Mouse (Mus musculus): Measurements from ENCODE around the gene Eefsec.

The Eefsec gene

DNA sequence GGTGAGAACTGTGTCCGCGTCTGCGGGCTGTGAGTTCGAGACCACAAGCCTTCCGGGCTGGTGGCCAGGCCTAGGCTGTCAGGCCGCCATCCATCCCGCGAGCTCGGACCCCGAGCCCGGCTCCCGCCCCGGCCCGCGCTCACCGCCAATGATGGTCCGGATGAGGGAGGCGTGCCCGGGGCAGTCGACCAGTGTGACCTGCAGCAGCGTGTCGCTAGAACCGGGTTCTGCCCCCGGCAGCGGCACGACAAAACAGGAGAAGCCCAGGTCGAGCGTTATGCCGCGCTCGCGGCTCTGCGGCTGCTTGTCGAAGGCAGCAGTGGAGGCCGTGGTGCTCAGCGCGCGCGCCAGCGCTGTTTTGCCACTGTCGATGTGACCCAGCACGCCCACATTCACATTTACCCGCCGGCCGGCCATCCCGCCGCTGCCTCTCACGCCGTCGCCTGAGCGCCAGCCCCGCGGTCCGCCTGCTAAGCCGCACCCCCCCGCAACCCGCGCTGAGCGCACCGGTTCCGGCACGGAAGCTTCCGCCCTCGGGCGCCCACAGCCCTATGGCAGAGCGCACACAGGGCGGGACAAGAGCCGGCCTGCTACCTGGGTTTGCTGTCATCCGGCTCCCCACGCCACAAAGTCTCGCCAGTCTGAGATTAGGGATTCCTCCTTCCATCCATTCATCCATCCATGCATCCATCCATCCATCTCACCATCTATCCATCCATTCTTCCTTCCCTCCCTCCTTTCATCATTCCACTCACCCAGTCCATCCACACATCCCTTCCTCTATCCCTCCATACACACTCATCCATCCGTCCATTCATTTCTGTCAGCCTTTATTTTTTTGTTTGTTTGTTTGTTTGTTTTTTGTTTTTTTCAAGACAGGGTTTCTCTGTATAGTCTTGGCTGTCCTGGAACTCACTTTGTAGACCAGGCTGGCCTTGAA is at the start of gene Eefsec:
Gene Eefsec, minus strand, starts transcription at position 477 of the 940 bp plus-strand sequence.
- peak; percentile 82 to 90 for DNase-seq (ENCODE audit: low spot score in 2 of 2)

DNA sequence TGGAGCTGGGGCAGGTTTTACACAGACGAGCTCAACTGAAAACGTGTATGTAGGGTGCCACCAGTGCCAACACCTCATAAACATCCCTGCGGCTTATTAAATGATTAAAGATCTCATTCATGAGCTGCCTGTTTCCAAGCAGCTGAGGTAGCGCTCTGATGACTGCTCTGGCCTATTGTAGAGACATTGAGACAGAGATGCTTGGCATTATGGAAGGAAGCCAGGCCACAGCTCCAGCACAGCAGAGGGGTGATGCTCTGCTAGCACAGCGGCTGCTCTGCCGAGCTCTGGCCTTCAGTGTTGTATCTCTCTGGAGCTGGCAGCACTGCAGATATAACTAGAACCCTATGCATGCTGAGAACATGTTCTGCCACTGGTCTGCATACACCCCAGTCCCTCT is 47.4 kb upstream of the Eefsec start:
- no peak for DNase-seq (ENCODE audit: low spot score in 2 of 2)

DNA sequence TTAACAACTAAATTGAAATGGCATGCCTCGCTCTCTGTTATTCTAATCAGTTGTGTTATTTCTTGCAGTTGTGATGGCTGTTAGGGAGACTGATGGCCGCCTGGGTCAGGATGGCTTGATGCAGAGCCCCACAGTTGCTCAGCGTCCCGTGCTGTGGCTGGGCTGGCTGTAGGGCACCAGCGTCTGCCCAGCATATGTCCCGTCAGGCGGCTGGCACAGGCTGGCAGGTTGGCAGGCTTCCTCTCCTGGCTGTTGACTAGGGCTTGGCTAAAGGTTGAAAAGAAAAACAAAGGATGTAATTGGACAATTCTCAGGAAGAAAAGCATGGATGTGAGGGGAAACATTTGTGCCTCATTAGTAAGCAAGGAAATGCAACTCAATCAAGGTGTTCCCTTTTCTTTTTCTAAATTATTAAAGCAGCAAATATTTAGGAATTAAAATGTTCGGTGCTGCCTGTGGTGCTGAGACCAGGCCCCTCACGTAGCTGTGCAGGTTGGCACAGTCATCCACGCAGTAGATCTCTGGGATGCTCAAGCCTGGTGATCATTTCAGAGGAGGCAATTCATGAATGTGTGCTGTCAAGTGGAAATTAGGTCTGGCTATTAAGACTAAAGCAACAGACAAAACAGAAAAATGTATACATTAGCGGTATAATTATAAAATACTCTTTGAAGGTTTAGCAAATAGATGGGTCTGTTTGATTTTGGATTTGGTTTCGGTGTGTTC is 44.5 kb upstream of the Eefsec start:
- DNase-seq (ENCODE audit: low spot score in 2 of 2): no peak

DNA sequence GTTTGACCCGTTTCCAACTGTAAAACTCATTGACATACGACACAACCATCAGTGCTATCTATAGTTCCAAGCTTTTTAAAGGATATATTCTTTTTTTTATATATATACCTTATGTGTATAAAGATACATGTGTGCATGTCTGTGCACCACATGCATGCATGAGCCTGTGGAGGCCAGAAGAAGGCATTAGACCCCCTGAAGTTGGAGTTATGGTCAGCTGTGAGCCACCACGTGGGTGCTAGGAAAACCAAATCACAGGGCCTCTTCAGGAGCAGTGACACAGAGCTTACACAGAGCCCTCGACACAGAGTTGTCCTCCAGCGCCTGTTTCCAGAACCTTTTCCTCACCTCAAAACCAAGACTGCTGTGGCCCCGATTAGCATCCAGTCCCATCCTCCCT is 43.5 kb upstream of the Eefsec start:
- no peak for DNase-seq (ENCODE audit: low spot score in 2 of 2)

DNA sequence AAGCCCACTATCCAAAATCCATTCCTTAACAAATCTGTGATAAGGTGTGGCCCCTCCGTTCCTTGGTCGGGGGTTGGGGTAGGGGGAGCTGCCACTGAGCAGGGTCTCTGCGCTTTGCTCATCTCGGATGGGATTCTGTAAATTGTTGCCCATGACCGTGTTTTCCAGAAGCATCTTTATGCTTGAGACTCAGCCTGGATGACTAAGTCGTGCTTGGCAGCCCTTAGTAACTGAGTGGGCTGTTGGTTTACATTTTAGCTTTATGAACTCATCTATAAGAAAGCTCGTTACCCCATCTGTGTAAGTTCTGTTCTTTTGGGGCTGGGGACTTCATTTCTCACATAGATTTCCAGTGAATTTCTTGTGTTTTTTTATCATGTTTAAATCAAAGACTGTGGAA is 42.7 kb upstream of the Eefsec start:
- DNase-seq (ENCODE audit: low spot score in 2 of 2): no peak

DNA sequence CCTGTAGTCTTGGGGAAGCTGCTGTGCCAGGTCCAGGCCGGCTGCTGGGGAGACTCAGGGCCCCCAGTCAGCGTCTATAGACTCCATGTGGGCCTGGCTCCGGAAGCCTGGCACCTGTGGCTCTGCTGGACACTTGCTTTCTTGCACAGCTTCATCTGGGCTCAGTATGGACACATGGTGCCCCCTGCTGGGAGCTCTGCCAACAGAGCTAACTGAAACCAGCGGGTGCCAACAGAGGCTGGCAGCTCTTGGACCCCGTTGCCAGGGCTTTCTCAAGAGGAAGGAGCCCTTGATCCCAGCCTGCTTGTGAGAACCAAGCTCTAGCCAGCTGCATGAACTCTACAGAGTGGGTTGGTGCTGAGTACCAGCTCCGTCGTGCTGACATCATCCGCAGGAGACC is 40.6 kb upstream of the Eefsec start:
- peak; percentile 32 to 72 for DNase-seq (ENCODE audit: low spot score in 2 of 2)

DNA sequence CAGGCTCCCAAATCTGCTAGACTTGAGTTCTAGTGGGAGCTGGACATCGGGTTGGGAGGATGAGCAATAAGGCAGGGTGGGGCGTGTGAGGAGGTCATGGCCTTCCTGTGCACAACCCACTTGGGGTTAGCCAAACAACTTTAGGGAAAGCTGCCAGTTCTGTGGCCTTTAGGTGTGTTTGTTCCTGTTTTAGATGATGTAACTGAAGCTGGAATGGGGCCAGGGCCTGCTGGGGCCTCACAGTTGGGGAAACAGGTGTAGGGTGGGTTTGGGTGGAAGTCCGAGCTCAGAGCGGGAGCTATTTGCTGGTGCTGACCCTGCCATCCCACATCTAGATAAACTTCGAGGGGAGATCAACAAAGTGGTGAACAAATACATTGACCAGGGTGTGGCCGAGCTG is 39.0 kb upstream of the Eefsec start:
- no peak for DNase-seq (ENCODE audit: low spot score in 2 of 2)

DNA sequence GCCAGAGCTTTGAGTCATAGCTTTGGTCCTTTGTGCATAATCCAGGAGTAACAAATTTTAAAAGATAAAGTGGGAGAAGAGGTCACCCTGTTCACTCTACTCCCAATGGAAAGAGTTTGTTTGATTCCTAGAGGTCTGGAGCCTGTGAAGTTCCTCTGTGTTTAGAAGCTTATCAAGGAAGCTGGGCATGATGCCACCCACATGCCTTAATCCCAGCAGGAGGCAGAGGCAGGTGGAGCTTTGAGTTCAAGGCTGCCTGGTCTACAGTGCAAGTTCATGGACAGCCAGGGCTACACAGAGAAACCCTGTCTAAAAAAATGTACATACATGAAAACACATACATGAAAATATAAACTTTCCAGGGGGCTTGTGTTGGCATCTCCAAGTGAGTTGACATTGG is 37.6 kb upstream of the Eefsec start:
- no peak for DNase-seq (ENCODE audit: low spot score in 2 of 2)

DNA sequence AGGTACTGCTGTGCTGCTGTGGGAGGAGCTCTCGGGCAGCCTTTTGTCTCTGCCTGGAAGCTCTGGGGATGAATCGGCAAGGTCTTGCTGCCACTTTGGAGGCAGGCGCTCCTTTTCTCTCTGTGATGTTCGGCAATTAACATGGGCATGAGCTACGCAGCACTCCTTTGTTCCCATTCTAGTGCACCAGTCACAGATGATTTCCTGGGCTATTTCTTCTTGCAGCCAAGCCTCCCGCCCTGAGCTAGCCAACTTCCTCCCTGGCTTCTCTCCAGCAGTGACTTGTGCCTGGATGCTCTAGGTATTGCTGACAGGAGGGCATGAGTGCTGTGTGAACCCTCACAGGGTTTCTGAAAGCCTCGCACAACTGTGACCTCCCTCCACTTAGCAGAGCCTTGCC is 36.8 kb upstream of the Eefsec start:
- no peak for DNase-seq (ENCODE audit: low spot score in 2 of 2)

DNA sequence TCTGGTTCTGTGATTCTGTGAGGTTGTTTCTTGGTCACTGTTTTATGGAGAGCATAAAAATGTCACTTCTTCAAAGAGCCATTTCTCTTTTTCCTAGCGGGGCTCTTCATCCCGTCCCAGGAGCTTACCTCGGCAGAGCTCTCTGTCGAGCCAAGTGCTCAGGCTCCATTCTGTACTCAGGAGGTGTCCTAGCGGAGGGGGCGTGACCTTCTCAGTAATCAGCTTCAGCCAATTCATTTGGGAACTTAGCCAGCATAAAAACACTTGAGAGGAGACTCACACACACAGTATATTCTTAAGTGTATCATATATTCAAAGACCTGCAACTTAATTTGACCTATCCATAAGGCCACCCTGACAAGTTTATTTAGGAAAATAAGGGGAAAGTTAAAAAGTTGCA is 34.1 kb upstream of the Eefsec start:
- DNase-seq (ENCODE audit: low spot score in 2 of 2): no peak

DNA sequence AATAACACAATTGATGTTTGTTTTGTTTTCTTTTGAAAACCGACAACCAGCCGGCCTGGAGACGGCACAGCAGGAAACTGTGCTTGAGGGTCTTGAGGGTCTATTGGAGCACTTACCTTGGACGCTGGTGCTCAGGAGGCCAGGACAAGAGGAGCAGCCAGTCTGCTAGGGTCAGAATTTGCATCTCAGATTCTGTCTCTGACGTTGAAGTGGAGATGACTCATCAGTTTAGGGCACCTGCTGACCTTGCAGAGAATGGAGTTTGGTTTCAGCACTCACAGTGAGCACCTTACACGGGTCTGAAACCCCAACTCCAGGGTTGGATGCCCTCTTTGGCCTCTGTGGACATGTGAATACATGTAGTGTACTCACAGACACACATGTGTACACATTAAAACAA is 23.5 kb upstream of the Eefsec start:
- DNase-seq (ENCODE audit: low spot score in 2 of 2): no peak

DNA sequence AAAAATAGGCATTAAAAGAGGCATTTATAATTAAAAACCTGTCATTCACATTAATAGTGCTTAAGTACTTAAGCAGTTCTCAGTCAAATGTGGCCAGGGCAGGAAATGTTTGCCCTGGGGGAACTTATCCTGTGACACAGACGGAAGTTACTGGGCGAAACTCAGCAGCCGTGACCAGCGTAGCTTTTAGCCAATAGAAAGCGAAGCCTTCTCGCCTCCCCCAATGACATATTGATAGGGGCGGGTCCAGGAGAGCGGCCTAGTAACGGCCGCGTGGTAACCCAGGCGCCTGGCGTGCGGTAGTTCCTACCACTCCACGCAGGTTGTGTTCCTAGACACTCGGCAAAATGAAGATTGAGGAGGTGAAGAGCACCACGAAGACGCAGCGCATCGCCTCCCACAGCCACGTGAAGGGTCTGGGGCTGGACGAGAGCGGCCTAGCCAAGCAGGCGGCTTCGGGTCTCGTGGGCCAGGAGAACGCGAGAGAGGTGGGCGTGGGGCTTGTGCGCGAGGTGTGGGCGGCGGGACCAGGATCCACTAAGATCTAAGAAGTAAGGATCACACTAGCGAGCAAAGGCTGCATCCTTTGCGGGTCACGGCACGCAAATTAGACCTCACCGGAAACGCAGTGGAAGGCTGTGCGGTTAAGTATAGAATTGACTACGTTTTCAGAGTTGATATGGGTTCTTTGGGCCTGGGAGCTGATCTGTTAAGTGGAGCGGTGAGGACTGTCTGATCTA is 19.0 kb upstream of the Eefsec start, which contains the start of gene Ruvbl1:
Gene Ruvbl1, plus strand, starts transcription at position 229 of the 740 bp plus-strand sequence.
- DNase-seq (ENCODE audit: low spot score in 2 of 2): peak; percentile 90 to 91

DNA sequence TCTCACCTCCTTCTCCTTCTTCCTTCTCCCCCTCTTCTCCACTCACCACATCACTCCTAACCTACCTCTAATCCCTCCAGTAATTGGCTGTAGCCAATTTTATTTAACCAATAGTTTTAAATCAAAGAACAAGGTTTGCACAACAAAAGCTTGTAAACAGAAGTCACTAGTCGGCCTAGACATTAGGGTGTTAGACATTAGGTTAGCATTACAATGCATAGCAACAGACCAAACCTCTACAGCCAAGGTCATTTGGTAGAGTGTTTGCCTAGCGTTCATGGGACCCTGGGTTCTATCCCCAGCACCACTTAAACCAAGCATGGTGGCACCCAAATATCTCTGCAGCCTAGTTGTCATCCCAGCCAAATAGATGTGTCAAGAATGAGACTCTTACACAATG is 8.2 kb upstream of the Eefsec start:
- no peak for DNase-seq (ENCODE audit: low spot score in 2 of 2)

DNA sequence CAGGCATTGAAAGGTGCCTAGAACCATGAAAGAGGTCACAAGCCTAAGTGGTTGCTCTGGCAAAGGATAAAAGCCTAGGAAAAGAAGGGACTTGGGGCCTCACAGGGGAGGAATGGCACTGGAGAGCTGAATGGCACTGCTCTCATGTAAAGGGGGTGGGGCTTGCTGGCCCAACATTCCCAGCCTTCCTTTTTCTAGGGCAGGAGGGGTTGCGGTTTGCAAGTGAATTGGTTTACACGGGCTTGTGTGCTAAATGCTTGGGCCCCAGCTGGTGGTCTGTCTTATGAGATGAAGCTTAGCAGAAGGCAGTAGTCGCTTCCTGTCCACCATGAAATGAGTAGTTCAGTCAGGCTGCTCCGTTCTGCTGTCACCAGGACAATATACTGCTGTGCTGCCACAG is 1.1 kb upstream of the Eefsec start:
- no peak for DNase-seq (ENCODE audit: low spot score in 2 of 2)

DNA sequence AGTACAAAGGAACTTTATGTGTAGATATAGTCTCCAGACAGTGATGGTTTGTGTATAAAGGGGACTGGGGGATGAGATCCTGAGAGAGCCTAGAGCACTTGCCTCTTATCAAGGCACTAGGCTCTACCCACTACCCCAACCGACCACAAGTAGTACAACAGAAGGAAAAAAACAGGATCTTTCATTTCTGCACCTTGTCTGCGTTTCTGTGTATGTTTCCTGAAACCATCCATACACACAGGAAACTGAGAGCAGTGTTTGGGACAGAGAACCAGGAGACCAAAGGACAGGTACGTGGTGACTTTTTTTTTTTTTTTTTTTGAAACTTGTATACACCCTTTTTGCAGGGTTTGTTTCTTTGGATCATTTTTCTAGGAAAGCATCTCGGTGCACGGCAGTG is 678 bp downstream of the Eefsec start:
- DNase-seq (ENCODE audit: low spot score in 2 of 2): no peak

DNA sequence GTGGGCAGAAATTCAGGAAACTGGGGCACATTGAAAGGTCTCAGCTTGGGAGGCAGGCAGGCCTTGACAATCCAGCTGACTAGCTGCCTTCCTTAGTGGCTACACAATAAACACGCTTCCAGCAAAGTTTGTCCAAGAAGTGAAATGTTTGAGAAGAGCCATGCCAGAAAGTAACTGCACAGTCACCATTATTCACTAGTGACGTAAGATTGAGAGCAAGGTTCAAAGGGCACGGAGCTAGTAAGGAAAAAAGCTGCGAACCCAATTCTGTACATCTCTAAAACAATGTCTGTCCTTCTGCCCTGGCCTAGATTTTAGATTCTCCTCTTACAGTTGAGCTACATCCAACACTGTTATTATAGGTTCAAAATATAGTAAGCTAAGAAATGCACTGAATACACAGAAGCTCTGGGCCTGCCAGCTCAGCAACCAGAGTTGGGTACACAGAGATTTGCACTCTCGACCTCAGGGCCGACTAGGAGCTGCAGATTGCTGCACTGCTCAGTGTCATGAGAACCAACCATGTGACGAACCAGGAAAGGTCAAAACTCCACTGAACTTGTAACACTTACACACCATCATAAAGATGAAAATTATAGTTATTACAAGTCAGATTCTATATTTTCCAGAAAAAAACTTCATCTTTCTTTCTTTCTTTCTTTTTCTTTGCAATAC is 2.1 kb downstream of the Eefsec start:
- DNase-seq (ENCODE audit: low spot score in 2 of 2): no peak

DNA sequence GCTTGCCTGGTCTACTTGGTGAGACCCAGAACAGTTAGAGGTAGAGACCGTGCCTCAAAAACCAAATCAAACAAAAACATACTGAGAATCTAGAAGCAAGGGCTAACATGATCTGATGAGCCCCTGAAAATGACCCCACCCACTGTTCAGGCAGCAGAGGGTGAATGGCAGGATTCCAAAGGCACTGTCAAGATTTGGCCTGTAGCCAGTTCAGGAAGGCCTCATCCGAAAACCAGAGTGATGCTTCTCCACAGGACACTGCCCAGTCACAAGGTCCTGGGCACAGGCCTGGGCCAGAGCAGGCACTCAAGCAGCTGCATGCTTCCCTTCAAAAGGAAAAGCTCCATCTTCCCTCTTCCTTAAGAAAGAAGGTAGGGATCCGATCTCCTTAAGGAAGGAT is 2.9 kb downstream of the Eefsec start:
- no peak for DNase-seq (ENCODE audit: low spot score in 2 of 2)

DNA sequence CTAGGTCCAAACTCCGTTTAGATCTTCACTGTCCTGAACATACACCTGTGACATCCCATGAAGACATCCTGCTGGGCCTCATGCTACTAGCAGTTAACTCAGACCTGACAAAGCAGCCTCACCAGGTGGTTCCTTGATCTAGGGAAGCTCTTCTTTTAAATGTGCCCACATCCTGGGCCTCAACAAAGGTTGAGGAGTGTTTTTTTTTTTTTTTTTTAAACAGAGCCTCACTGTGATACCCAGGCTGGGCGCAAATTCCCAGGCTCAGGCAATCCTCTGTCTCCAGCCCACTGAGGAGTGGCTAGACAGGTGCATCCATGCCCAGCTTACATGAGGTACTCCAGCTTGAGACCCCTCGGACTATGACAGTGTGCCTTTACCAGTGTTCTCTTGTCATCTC is 3.8 kb downstream of the Eefsec start:
- peak; percentile 62 to 66 for DNase-seq (ENCODE audit: low spot score in 2 of 2)

DNA sequence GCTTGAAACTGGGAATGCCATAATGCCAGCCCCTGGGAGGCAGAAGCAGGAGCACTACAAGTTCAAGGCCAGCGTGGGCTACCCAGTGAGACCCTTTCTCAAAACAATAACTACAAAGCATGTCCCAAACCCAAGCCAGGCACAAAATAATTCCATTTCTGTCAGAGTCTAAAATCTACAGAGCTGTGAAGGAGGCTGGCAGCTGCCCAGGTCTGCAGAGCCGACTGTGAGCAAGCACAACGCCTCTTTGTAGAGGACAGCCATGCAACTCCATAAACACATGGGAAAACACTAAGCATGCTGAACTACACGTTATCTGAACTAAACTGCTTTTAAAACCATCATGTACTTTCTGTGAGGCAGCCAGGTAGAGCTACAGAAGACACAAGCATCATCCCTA is 7.3 kb downstream of the Eefsec start:
- DNase-seq (ENCODE audit: low spot score in 2 of 2): no peak

DNA sequence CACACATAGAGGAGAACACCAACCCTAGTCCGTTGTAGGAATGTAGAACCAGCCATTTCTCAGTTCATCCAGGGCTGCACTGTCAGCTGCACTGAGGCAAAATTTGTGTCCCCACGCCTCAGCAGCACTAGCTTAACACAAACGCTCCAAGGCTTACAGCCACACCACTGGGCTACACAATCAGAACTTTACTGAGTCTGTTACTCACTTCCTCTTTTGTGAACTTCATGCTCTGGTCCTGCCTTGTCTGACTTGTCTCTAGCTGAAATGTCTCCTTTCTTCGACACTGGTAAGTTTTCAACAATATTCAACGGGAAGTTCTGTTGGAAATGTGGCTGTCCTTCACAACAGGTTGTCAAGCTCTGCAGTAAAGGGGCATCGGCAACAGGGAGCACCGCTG is 10.7 kb downstream of the Eefsec start:
- DNase-seq (ENCODE audit: low spot score in 2 of 2): no peak

DNA sequence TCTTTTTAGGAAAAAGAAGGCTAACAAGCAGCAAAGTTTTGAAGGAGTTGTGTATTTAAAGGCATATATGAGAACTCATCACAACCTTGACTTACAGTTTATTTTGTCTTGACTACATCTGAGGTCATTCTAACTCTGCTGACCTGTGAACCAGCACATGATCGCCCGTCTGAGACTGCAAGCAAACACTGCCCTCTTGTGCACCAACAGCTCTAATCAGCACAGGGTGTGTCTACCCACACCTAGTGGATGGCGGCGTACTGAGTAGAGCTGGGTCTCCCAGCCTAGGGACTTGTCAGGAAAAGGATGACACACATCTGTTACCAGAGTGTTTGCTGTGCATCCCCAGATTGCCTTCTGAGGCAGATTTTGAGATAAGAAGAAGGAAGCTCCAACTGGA is 15.1 kb downstream of the Eefsec start:
- DNase-seq (ENCODE audit: low spot score in 2 of 2): no peak

Measured in thymus, postnatal 10 days (tissue).